In genomic region chr13:63324311-63324710, GRCm38 (mm10) we compare ENCODE assay signal across 10 mouse cellular contexts.
DNase-seq lines count a peak whose midpoint lies in the region; ATAC-seq and TF ChIP-seq lines count a peak whose summit lies in the region.
"Had no signal": no experiment of that assay in that cellular context is flagged by ENCODE, and none has a peak within 500 bp of the region (broad histone marks: within the 10 kb centered on the region; RNA-seq: fewer than 3 reads in every experiment).

No protein-coding gene starts in this region.

- H3K9ac ChIP-seq in heart, embryonic 16.5 days (ENCODE audit: low read length) = no peak overlapping the region
- H3K9ac ChIP-seq: forebrain, embryonic 15.5 days had no signal

- WGBS in kidney, adult 2 months = 58% methylated on average over 3 of the region's 3 CpGs
- 61% methylated on average over 3 of the region's 3 CpGs for WGBS in heart, embryonic 16.5 days

- 0 out of 2 replicates have a peak overlapping the region, but pooled peaks have one; percentile 22 for H3K27ac ChIP-seq in kidney, adult 2 months (ENCODE audit: insufficient read depth, low read depth, low read length)
- H3K27ac ChIP-seq in testis, adult 2 months (ENCODE audit: control insufficient read depth, insufficient read depth, low read depth, low read length) = peak overlapping the region; percentile 76; the same call in 1 of the 2 replicates
- H3K27ac ChIP-seq in heart, embryonic 16.5 days (ENCODE audit: low read length) = peak overlapping the region; percentile 67
- H3K27ac ChIP-seq: forebrain, embryonic 15.5 days had no signal

- H3K4me1 ChIP-seq in kidney, adult 2 months (ENCODE audit: control insufficient read depth, insufficient read depth, low read length) = peaks cover 12% of the 10 kb centered on the region
- H3K4me1 ChIP-seq in testis, adult 2 months (ENCODE audit: control insufficient read depth, insufficient read depth, low read length) = peaks cover 4% of the 10 kb centered on the region
- H3K4me1 ChIP-seq in heart, embryonic 16.5 days (ENCODE audit: control insufficient read depth, insufficient read depth, low read length) = peaks cover 21% of the 10 kb centered on the region
- H3K4me1 ChIP-seq: forebrain, embryonic 15.5 days had no signal

- ATAC-seq in heart, embryonic 16.5 days (replicated peaks; ENCODE audit: extremely low read depth, insufficient read depth, low FRiP score) = no peak
- ATAC-seq in cerebellum, adult (ENCODE audit: insufficient number of reproducible peaks, low FRiP score, low TSS enrichment) = no peak
- ATAC-seq: forebrain, embryonic 15.5 days had no signal

- peak; percentile 33 for DNase-seq in kidney, adult 2 months
- DNase-seq in kidney, adult 18-20 months = no peak
- no peak for DNase-seq in testis, postnatal 10 days (ENCODE audit: low spot score)
- DNase-seq in Muller cell, postnatal 12 days (ENCODE audit: inconsistent ontology term) = no peak
- DNase-seq: cerebellum, adult 9-10 months; spleen, adult 18-20 months had no signal

- no peak overlapping the region for H3K4me3 ChIP-seq in kidney, adult 2 months (ENCODE audit: insufficient read depth, low read depth, low read length)
- H3K4me3 ChIP-seq in testis, adult 2 months (ENCODE audit: control insufficient read depth, low read depth, low read length) = no peak overlapping the region
- no peak overlapping the region for H3K4me3 ChIP-seq in heart, embryonic 16.5 days (ENCODE audit: low read length)
- H3K4me3 ChIP-seq: forebrain, embryonic 15.5 days had no signal

- TF ChIP-seq CTCF in kidney, adult 2 months (conservative IDR thresholded peaks at IDR 0.05; ENCODE audit: insufficient read depth, insufficient read length, low read depth, low read length) = no peak
- no peak for TF ChIP-seq CTCF in testis, adult 2 months (IDR thresholded peaks at IDR 0.05; ENCODE audit: control insufficient read depth, insufficient read depth, insufficient replicate concordance, low read depth, low read length)

- H3K9me3 ChIP-seq in heart, embryonic 16.5 days (replicated peaks; ENCODE audit: control insufficient read depth, low read length) = no peaks in the 10 kb centered on the region
- H3K9me3 ChIP-seq: forebrain, embryonic 15.5 days had no signal

- no peak for TF ChIP-seq POLR2A in kidney, adult 2 months (IDR thresholded peaks at IDR 0.05; ENCODE audit: low read depth, low read length)
- no peak for TF ChIP-seq POLR2A in testis, adult 2 months (IDR thresholded peaks at IDR 0.05; ENCODE audit: control insufficient read depth, low read depth, low read length)

- no peaks in the 10 kb centered on the region for H3K36me3 ChIP-seq in kidney, adult 2 months (ENCODE audit: control insufficient read depth, insufficient read depth, low read length)
- H3K36me3 ChIP-seq in testis, adult 2 months (ENCODE audit: control insufficient read depth, insufficient read depth, low read length) = no peaks in the 10 kb centered on the region
- H3K36me3 ChIP-seq in heart, embryonic 16.5 days (ENCODE audit: control insufficient read depth, insufficient read depth) = no peaks in the 10 kb centered on the region
- H3K36me3 ChIP-seq: forebrain, embryonic 15.5 days had no signal

- H3K27me3 ChIP-seq in kidney, adult 2 months (replicated peaks; ENCODE audit: control insufficient read depth, insufficient read depth, low read length) = no peaks in the 10 kb centered on the region
- H3K27me3 ChIP-seq in testis, adult 2 months (ENCODE audit: control insufficient read depth, insufficient read depth, low read length) = no peaks in the 10 kb centered on the region
- no peaks in the 10 kb centered on the region for H3K27me3 ChIP-seq in heart, embryonic 16.5 days (ENCODE audit: control insufficient read depth, insufficient read depth, low read length)
- H3K27me3 ChIP-seq: forebrain, embryonic 15.5 days had no signal

- H3K4me2 ChIP-seq in heart, embryonic 16.5 days (ENCODE audit: low read depth, low read length) = no peak overlapping the region
- H3K4me2 ChIP-seq: forebrain, embryonic 15.5 days had no signal

Comparison
In these comparisons a context has a peak if more than half of its experiments do, and no peak if none do; other contexts are left out.
1. H3K27ac ChIP-seq: peak in every context shown above with its lines; median percentile 76 in testis, adult 2 months; 67 in heart, embryonic 16.5 days; 22 in kidney, adult 2 months.